Mouse (Mus musculus) midbrain, embryonic 12.5 days (tissue): ENCODE data around the gene Rbfox1. TPM values are rescaled to one million over a fixed set of nuclear protein-coding genes. Genes with fewer than 3 reads are reported as not detected.
A peak's percentile ranks its signal among the peaks of the same experiment; 100 is the strongest.

Experiments
- ATAC-seq: fragments of 200-750 bp; cut with Nextera tagmentation; 2 replicates; pipeline ENCODE4 v1.8.0; 2017; ENCODE audit warnings: low read depth, moderate TSS enrichment, moderate library complexity; ENCODE audit not compliant: low FRiP score
- H3K27ac ChIP-seq: fragments of 300-500 bp; sonication (generic); replicated peaks from 2 replicates; pipeline ENCODE4 v1.5.1; 2016; ENCODE audit warnings: mild to moderate bottlenecking
- H3K27me3 ChIP-seq: fragments of 300-500 bp; sonication (generic); 2 replicates; pipeline ENCODE4 v1.6.1; 2016; ENCODE audit warnings: mild to moderate bottlenecking
- H3K36me3 ChIP-seq: fragments of 300-500 bp; sonication (generic); 2 replicates; pipeline ENCODE4 v1.6.1; 2016
- H3K4me1 ChIP-seq: fragments of 300-500 bp; sonication (generic); 2 replicates; pipeline ENCODE4 v1.6.1; 2016
- H3K4me2 ChIP-seq: fragments of 300-500 bp; sonication (generic); replicated peaks from 2 replicates; pipeline ENCODE4 v1.6.1; 2016; ENCODE audit warnings: mild to moderate bottlenecking, moderate library complexity
- H3K4me3 ChIP-seq: fragments of 300-500 bp; sonication (generic); 2 replicates; pipeline ENCODE4 v1.5.1; 2016; ENCODE audit warnings: mild to moderate bottlenecking
- H3K9ac ChIP-seq: fragments of 300-500 bp; sonication (generic); replicated peaks from 2 replicates; pipeline ENCODE4 v1.6.1; 2016; ENCODE audit warnings: mild to moderate bottlenecking, moderate library complexity
- H3K9me3 ChIP-seq: fragments of 300-500 bp; sonication (generic); 2 replicates; pipeline ENCODE4 v1.6.1; 2016; ENCODE audit warnings: mild to moderate bottlenecking
- WGBS: fragments of 180-500 bp; shearing (Covaris S2); methylation state at CpG from one replicate; pipeline ENCODE4 v1.1.7; 2016; 5-methylcytosine and 5-hydroxymethylcytosine counted together
- polyA plus RNA-seq: library from polyadenylated mRNA; unstranded; fragments of >200 nt; fragmentation: Nextera tagmentation; extraction: Ambion mirVana; gene quantifications from 2 replicates; pipeline ENCODE4 v1.2.1, GENCODE M21; 2016

The Rbfox1 gene
- polyA plus RNA-seq, 1 experiment from 2014 or later: 32.9 TPM

- H3K27me3 ChIP-seq: peaks cover 15% of the 10 kb centered on the region; the same call in 1 of the 2 replicates
- no peaks in the 10 kb centered on the region for H3K36me3 ChIP-seq
- no peaks in the 10 kb centered on the region for H3K9me3 ChIP-seq
- H3K4me3 ChIP-seq: no peak overlapping the region
- no peak overlapping the region for H3K27ac ChIP-seq
- 0 out of 2 replicates have a peak, but pooled peaks have one; percentile 42 for ATAC-seq
- H3K4me1 ChIP-seq: peaks cover 37% of the 10 kb centered on the region
- 0 out of 2 replicates have a peak overlapping the region, but pooled peaks have one; percentile 16 for H3K9ac ChIP-seq
- WGBS: 5% methylated on average over 18 of the region's 18 CpGs
- H3K4me2 ChIP-seq: peak overlapping the region; percentile 36
These were observed 1164.2 kb downstream of the Rbfox1 start for GRCm38 (mm10) chr16:7049162-7049971.

- ATAC-seq: no peak
- no peak overlapping the region for H3K4me3 ChIP-seq
- H3K27me3 ChIP-seq: peaks cover 15% of the 10 kb centered on the region; the same call in 1 of the 2 replicates
- H3K9ac ChIP-seq: no peak overlapping the region
- H3K9me3 ChIP-seq: no peaks in the 10 kb centered on the region
- H3K36me3 ChIP-seq: no peaks in the 10 kb centered on the region
- H3K27ac ChIP-seq: 0 out of 2 replicates have a peak overlapping the region, but pooled peaks have one; percentile 30
- H3K4me1 ChIP-seq: peaks cover 35% of the 10 kb centered on the region
- H3K4me2 ChIP-seq: no peak overlapping the region
- 70% methylated on average over 9 of the region's 9 CpGs for whole genome bisulfite sequencing
These were observed 1165.8 kb downstream of the Rbfox1 start for GRCm38 (mm10) chr16:7050945-7051344.

- Histone ChIP-seq H3K27ac (peak overlapping the region; percentile 35), H3K4me3 (no peak overlapping the region), H3K27me3 (peaks cover 15% of the 10 kb centered on the region; the same call in 1 of the 2 replicates), H3K36me3 (no peaks in the 10 kb centered on the region), H3K9me3 (no peaks in the 10 kb centered on the region), H3K4me2 (peak overlapping the region; percentile 27), H3K9ac (no peak overlapping the region), H3K4me1 (peaks cover 35% of the 10 kb centered on the region)
- no peak for ATAC-seq
- 51% methylated on average over 9 of the region's 9 CpGs for WGBS
These were observed 1166.8 kb downstream of the Rbfox1 start for GRCm38 (mm10) chr16:7051991-7052390.

DNA sequence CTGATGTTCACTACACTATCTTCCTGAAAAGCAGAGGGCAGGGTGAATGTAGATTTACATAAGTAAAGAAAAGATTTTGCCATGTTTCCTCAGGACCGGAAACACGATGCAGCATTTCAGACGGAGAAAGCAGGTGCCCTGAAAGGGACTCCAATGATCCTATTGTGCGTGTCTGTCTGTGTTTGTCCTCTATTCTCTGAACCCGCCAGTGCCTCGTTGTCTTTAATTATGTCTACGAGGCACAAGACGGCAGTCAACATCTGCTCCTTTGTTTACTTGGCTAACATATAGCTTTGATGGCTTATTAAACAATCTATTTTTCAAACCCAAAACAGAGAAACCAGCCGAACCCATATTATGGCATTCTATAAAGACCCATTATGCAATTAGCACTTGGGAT is 1167.3 kb downstream of the Rbfox1 start:
- peak; percentile 63; the same call in 1 of the 2 replicates for ATAC-seq
- peaks cover 15% of the 10 kb centered on the region; the same call in 1 of the 2 replicates for H3K27me3 ChIP-seq
- 6% methylated on average over 9 of the region's 9 CpGs for WGBS
- H3K4me1 ChIP-seq: peaks cover 35% of the 10 kb centered on the region
- H3K36me3 ChIP-seq: no peaks in the 10 kb centered on the region
- H3K9me3 ChIP-seq: no peaks in the 10 kb centered on the region
- H3K4me3 ChIP-seq: no peak overlapping the region
- peak overlapping the region; percentile 27 for H3K4me2 ChIP-seq
- no peak overlapping the region for H3K9ac ChIP-seq
- peak overlapping the region; percentile 27; the same call in 1 of the 2 replicates for H3K27ac ChIP-seq

GRCm38 (mm10) chr16:7057789-7058188 is 1172.6 kb downstream of the Rbfox1 start:
- H3K9me3 ChIP-seq: no peaks in the 10 kb centered on the region
- no peak overlapping the region for H3K4me3 ChIP-seq
- H3K27me3 ChIP-seq: no peaks in the 10 kb centered on the region; the same call in 1 of the 2 replicates
- H3K36me3 ChIP-seq: no peaks in the 10 kb centered on the region
- H3K4me1 ChIP-seq: peaks cover 2% of the 10 kb centered on the region
- no peak overlapping the region for H3K27ac ChIP-seq
- H3K9ac ChIP-seq: no peak overlapping the region
- no peak overlapping the region for H3K4me2 ChIP-seq
- no peak for ATAC-seq
- WGBS: 85% methylated on average over 3 of the region's 3 CpGs

- Histone ChIP-seq H3K4me3 (no peak overlapping the region), H3K27me3 (no peaks in the 10 kb centered on the region; the same call in 1 of the 2 replicates), H3K9ac (no peak overlapping the region), H3K4me1 (no peaks in the 10 kb centered on the region), H3K36me3 (no peaks in the 10 kb centered on the region), H3K9me3 (no peaks in the 10 kb centered on the region), H3K4me2 (no peak overlapping the region), H3K27ac (no peak overlapping the region)
- no peak for ATAC-seq
- 76% methylated on average over 1 of the region's 1 CpGs for WGBS
These were observed 1173.4 kb downstream of the Rbfox1 start for GRCm38 (mm10) chr16:7058556-7058955.

GRCm38 (mm10) chr16:7059596-7059995 is 1174.4 kb downstream of the Rbfox1 start:
- H3K4me3 ChIP-seq: no peak overlapping the region
- H3K4me1 ChIP-seq: no peaks in the 10 kb centered on the region
- no peak overlapping the region for H3K27ac ChIP-seq
- H3K4me2 ChIP-seq: no peak overlapping the region
- ATAC-seq: no peak
- WGBS: 81% methylated on average over 4 of the region's 4 CpGs
- H3K27me3 ChIP-seq: no peaks in the 10 kb centered on the region; the same call in 1 of the 2 replicates
- H3K9me3 ChIP-seq: no peaks in the 10 kb centered on the region
- H3K36me3 ChIP-seq: no peaks in the 10 kb centered on the region
- H3K9ac ChIP-seq: no peak overlapping the region

GRCm38 (mm10) chr16:7060864-7061263 is 1175.7 kb downstream of the Rbfox1 start:
- Histone ChIP-seq H3K4me3 (no peak overlapping the region), H3K4me2 (no peak overlapping the region), H3K4me1 (no peaks in the 10 kb centered on the region), H3K27ac (no peak overlapping the region), H3K9ac (no peak overlapping the region), H3K27me3 (no peaks in the 10 kb centered on the region; the same call in 1 of the 2 replicates), H3K36me3 (no peaks in the 10 kb centered on the region), H3K9me3 (no peaks in the 10 kb centered on the region)
- 19% methylated on average over 3 of the region's 3 CpGs for WGBS
- ATAC-seq: no peak

DNA sequence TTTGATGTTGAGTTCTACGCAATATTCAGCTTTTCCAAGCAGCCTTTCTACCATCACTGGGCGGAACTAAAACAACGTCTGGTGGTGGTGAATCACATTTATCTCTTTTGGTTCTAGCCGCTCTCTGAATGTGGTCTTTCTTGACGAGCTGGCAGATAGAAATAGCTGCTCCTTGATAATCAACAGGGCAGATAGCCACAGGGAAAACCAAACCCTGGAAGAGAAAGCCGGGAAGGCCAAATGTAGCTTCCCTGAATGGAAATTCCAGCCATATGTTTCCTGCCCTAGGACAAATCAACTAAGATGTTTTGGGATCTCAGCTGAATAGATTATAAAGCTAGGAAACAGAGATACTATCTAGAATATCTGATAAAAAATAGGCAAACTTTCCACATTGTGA is 1177.4 kb downstream of the Rbfox1 start:
- Histone ChIP-seq H3K9ac (no peak overlapping the region), H3K4me3 (no peak overlapping the region), H3K4me1 (no peaks in the 10 kb centered on the region), H3K4me2 (no peak overlapping the region), H3K27ac (no peak overlapping the region), H3K27me3 (no peaks in the 10 kb centered on the region; the same call in 1 of the 2 replicates), H3K9me3 (no peaks in the 10 kb centered on the region), H3K36me3 (no peaks in the 10 kb centered on the region)
- 92% methylated on average over 6 of the region's 6 CpGs for WGBS
- ATAC-seq: no peak

DNA sequence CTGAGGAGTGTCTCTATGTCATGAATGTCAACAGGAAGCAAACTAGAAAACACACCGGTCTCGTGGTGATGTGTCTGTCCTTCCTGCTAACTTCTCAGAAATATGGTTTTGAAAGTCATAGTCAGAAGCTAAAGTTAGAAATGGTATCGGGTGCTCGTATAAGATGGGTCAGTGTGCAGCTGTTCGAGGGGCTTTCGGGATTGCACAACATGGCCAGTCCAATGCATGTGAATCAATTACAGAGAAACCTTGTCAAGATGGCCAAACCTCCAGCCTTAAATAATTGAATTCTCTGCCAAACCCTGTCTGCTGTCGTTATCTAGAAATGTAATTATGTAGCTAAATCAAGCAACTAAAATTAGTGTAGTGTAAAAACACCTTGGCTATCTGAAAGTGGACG is 1182.0 kb downstream of the Rbfox1 start:
- Histone ChIP-seq H3K27ac (no peak overlapping the region), H3K9me3 (no peaks in the 10 kb centered on the region), H3K27me3 (no peaks in the 10 kb centered on the region; the same call in 1 of the 2 replicates), H3K9ac (no peak overlapping the region), H3K36me3 (no peaks in the 10 kb centered on the region), H3K4me3 (no peak overlapping the region), H3K4me1 (no peaks in the 10 kb centered on the region), H3K4me2 (no peak overlapping the region)
- WGBS: 93% methylated on average over 8 of the region's 8 CpGs
- no peak for ATAC-seq

GRCm38 (mm10) chr16:7069599-7069998 is 1184.4 kb downstream of the Rbfox1 start:
- Histone ChIP-seq H3K4me3 (no peak overlapping the region), H3K9ac (no peak overlapping the region), H3K4me1 (no peaks in the 10 kb centered on the region), H3K4me2 (no peak overlapping the region), H3K27me3 (no peaks in the 10 kb centered on the region; the same call in 1 of the 2 replicates), H3K9me3 (no peaks in the 10 kb centered on the region), H3K27ac (no peak overlapping the region), H3K36me3 (no peaks in the 10 kb centered on the region)
- no peak for ATAC-seq
- 77% methylated on average over 8 of the region's 8 CpGs for WGBS

DNA sequence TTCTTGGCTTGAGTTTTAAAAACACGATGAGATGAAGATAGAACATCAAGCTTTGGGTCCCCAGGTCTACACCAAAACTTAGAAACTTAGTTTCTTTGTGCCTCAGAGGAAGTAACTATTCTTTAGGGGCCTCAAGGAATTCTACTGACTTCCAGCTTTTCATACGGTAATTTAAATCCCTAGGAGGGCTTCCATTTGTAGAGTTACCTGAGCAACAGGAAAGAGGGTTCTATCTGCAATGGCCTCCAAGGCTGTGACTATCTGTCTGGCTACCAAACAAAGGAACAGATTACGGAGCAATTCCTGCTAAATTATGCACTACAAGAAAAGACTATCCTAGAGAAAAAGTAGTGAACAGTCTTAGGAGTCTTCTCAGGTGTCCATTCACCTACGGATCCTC is 1189.6 kb downstream of the Rbfox1 start:
- Histone ChIP-seq H3K36me3 (no peaks in the 10 kb centered on the region), H3K27me3 (no peaks in the 10 kb centered on the region; the same call in 1 of the 2 replicates), H3K4me3 (no peak overlapping the region), H3K9ac (no peak overlapping the region), H3K4me1 (no peaks in the 10 kb centered on the region), H3K27ac (no peak overlapping the region), H3K9me3 (no peaks in the 10 kb centered on the region), H3K4me2 (no peak overlapping the region)
- 85% methylated on average over 4 of the region's 4 CpGs for WGBS
- no peak for ATAC-seq
